Mouse (Mus musculus) limb, embryonic 14.5 days (tissue): Measurements from ENCODE around the gene Osbp2. TPM values are rescaled to one million over a fixed set of nuclear protein-coding genes. Genes with fewer than 3 reads are reported as not detected.

Experiments
- ATAC-seq: fragments of 200-750 bp; cut with Nextera tagmentation; 2 replicates; pipeline ENCODE4 v1.8.0; 2017; ENCODE audit warnings: low read depth, moderate number of reproducible peaks, moderate TSS enrichment; ENCODE audit not compliant: low FRiP score
- DNase-seq: peaks from one replicate; pipeline ENCODE4 v3.0.0-alpha.2; 2015; ENCODE audit warnings: low spot score
- H3K27ac ChIP-seq: fragments of 300-500 bp; sonication (generic); replicated peaks from 2 replicates; pipeline ENCODE4 v1.5.1; 2014; ENCODE audit warnings: low read depth, mild to moderate bottlenecking, low read length, moderate library complexity, mixed read lengths
- H3K27me3 ChIP-seq: fragments of 300-500 bp; sonication (generic); 2 replicates; pipeline ENCODE4 v1.6.1; 2014; ENCODE audit warnings: low read length, mixed read lengths; ENCODE audit not compliant: control insufficient read depth, insufficient read depth
- H3K36me3 ChIP-seq: fragments of 300-500 bp; sonication (generic); 2 replicates; pipeline ENCODE4 v1.6.1; 2014; ENCODE audit warnings: mild to moderate bottlenecking, low read length, moderate library complexity, mixed read lengths; ENCODE audit not compliant: control insufficient read depth, insufficient read depth
- H3K4me1 ChIP-seq: fragments of 300-500 bp; sonication (generic); 2 replicates; pipeline ENCODE4 v1.6.1; 2014; ENCODE audit warnings: antibody characterized with exemption, low read length, mixed read lengths; ENCODE audit not compliant: control insufficient read depth, insufficient read depth
- H3K4me2 ChIP-seq: fragments of 300-500 bp; sonication (generic); replicated peaks from 2 replicates; pipeline ENCODE4 v1.6.1; 2014; ENCODE audit warnings: low read depth, mild to moderate bottlenecking, low read length, moderate library complexity; ENCODE audit not compliant: severe bottlenecking
- H3K4me3 ChIP-seq: fragments of 300-500 bp; sonication (generic); replicated peaks from 2 replicates; pipeline ENCODE4 v1.5.1; 2014; ENCODE audit warnings: low read length
- H3K9ac ChIP-seq: fragments of 300-500 bp; sonication (generic); 2 replicates; pipeline ENCODE4 v1.6.1; 2014; ENCODE audit warnings: mild to moderate bottlenecking, low read depth, low read length, moderate library complexity; ENCODE audit not compliant: severe bottlenecking
- H3K9me3 ChIP-seq: fragments of 300-500 bp; sonication (generic); 2 replicates; pipeline ENCODE4 v1.6.1; 2016; ENCODE audit warnings: low read length; ENCODE audit not compliant: control insufficient read depth
- POLR2A ChIP-seq: fragments of 200-500 bp; IDR thresholded peaks from 2 replicates; pipeline ENCODE4 v1.8.0; 2012; ENCODE audit warnings: inconsistent platforms, mild to moderate bottlenecking, moderate library complexity, borderline replicate concordance; ENCODE audit not compliant: insufficient read depth, insufficient read length; ENCODE audit errors: extremely low read depth
- WGBS: fragments of 180-500 bp; shearing (Covaris S2); extraction: QIAGEN DNeasy Blood & Tissue Kit; methylation state at CpG from one replicate; pipeline ENCODE4 v1.1.7; 2014; 5-methylcytosine and 5-hydroxymethylcytosine counted together
- polyA plus RNA-seq, 2 experiments: library from polyadenylated mRNA; depleted of rRNA in 1 of 2; stranded (reverse) in 1 of 2; unstranded in 1 of 2; fragments of >200 nt; fragmentation: Nextera tagmentation in 1 of 2; extraction: Ambion mirVana in 1 of 2; gene quantifications; 2 replicates each; pipeline versions ENCODE4 v1.2.1 to v1.2.3; 2012 to 2014

Osbp2 gene
- polyA plus RNA-seq, 2 experiments = 0.77 to 1.5 TPM

GRCm38 (mm10) chr11:3722861-3723260 is 140.8 kb downstream of the Osbp2 start:
- TF ChIP-seq POLR2A = no peak
- no peak overlapping the region for H3K27ac ChIP-seq
- DNase-seq (no peak), ATAC-seq (no peak)
- H3K4me1 ChIP-seq = no peaks in the 10 kb centered on the region
- no peaks in the 10 kb centered on the region for H3K9me3 ChIP-seq
- 69% methylated on average over 3 of the region's 3 CpGs for WGBS
- H3K4me3 ChIP-seq = no peak overlapping the region
- H3K4me2 ChIP-seq = no peak overlapping the region
- H3K9ac ChIP-seq = no peak overlapping the region
- H3K36me3 ChIP-seq = no peaks in the 10 kb centered on the region
- H3K27me3 ChIP-seq = no peaks in the 10 kb centered on the region

DNA sequence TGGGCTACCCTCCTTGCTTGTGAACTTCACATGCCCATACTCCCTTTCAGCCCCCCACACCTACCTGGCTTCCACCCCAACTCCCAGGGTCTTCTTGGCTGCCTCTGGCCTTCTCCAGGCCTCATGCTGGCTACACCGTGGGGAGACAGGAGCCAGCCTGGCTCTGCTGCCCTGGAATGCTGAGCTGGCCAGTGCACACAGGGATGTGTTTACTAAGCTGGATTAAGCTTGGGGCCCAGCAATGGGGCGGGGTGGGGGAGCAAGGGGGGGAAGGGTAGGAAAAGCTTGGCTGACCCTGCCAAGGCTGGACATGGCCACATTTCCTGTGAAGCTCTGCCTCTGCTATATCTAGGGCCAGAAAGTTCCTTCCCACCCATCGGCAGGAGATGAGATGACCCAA is 141.7 kb downstream of the Osbp2 start:
- no peaks in the 10 kb centered on the region for H3K27me3 ChIP-seq
- H3K9ac ChIP-seq = no peak overlapping the region
- H3K27ac ChIP-seq = no peak overlapping the region
- no peak overlapping the region for H3K4me3 ChIP-seq
- H3K36me3 ChIP-seq = no peaks in the 10 kb centered on the region
- ATAC-seq = no peak
- WGBS = 56% methylated on average over 3 of the region's 3 CpGs
- no peaks in the 10 kb centered on the region for H3K4me1 ChIP-seq
- TF ChIP-seq POLR2A = no peak
- H3K9me3 ChIP-seq = no peaks in the 10 kb centered on the region
- no peak for DNase-seq
- no peak overlapping the region for H3K4me2 ChIP-seq

DNA sequence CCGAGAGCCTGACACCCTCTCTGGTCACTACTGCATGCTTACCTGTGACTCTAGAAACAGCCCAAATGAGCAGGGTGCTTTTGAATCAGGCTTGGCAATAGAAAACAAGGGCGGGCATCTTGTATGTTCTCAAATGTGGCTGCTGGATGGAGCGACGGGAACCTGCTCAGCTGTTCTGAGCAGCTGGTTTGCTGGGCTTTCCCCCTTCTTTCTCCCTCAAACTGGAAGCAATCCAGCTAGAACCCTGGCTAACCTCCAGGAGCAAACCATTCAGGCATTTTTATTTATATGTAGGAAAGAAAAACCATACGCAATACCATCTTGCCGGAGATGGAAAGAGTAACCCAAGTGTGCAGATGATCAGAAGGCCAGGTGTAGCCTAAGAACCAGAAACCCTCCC is 147.0 kb downstream of the Osbp2 start:
- DNase-seq = peak; percentile 57

DNA sequence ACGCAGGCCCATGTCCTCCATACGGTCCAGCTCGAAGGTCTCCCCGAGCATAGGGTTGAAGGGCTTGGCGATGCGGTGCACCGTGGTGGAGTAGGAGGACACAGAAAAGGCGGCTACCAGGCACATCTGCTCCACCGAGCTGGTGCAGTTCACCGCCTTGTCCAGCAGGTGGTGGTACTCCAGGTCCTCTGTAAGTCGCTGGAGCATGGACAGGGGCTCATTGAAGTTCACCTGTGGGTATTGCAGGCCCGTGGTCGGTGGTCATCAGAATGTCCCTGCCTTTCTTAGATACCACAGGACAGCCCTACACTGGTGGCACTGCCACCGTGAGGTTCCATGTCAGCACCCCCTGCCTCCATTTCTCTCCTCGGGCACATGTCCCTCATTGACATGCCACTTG is 149.2 kb downstream of the Osbp2 start:
- no peak overlapping the region for H3K4me3 ChIP-seq
- ATAC-seq (no peak), DNase-seq (peak; percentile 22)
- H3K4me1 ChIP-seq = no peaks in the 10 kb centered on the region
- H3K4me2 ChIP-seq = no peak overlapping the region
- H3K9ac ChIP-seq = no peak overlapping the region
- no peak for TF ChIP-seq POLR2A
- WGBS = 40% methylated on average over 15 of the region's 15 CpGs
- no peaks in the 10 kb centered on the region for H3K36me3 ChIP-seq
- H3K27me3 ChIP-seq = no peaks in the 10 kb centered on the region
- H3K27ac ChIP-seq = no peak overlapping the region
- H3K9me3 ChIP-seq = no peaks in the 10 kb centered on the region

More for the DNA sequence above, 147.0 kb downstream of the Osbp2 start:
- no peaks in the 10 kb centered on the region for H3K4me1 ChIP-seq
- H3K9ac ChIP-seq = no peak overlapping the region
- ATAC-seq = no peak
- no peaks in the 10 kb centered on the region for H3K27me3 ChIP-seq
- H3K4me2 ChIP-seq = no peak overlapping the region
- H3K36me3 ChIP-seq = no peaks in the 10 kb centered on the region
- no peak for TF ChIP-seq POLR2A
- no peak overlapping the region for H3K27ac ChIP-seq
- H3K4me3 ChIP-seq = no peak overlapping the region
- WGBS = 60% methylated on average over 6 of the region's 6 CpGs
- H3K9me3 ChIP-seq = no peaks in the 10 kb centered on the region

GRCm38 (mm10) chr11:3710203-3710602 is 153.5 kb downstream of the Osbp2 start:
- Histone ChIP-seq H3K27me3 (no peaks in the 10 kb centered on the region), H3K9ac (no peak overlapping the region), H3K36me3 (no peaks in the 10 kb centered on the region), H3K27ac (no peak overlapping the region), H3K4me2 (no peak overlapping the region), H3K9me3 (no peaks in the 10 kb centered on the region), H3K4me1 (no peaks in the 10 kb centered on the region), H3K4me3 (no peak overlapping the region)
- 75% methylated on average over 14 of the region's 14 CpGs for WGBS
- DNase-seq (no peak), ATAC-seq (no peak)
- TF ChIP-seq POLR2A = no peak

GRCm38 (mm10) chr11:3707057-3707456 is 156.6 kb downstream of the Osbp2 start:
- no peak overlapping the region for H3K4me2 ChIP-seq
- WGBS = 85% methylated on average over 8 of the region's 8 CpGs
- H3K36me3 ChIP-seq = no peaks in the 10 kb centered on the region
- no peak for ATAC-seq
- H3K27me3 ChIP-seq = no peaks in the 10 kb centered on the region
- no peaks in the 10 kb centered on the region for H3K9me3 ChIP-seq
- H3K27ac ChIP-seq = no peak overlapping the region
- no peak for DNase-seq
- no peak overlapping the region for H3K9ac ChIP-seq
- peaks cover 6% of the 10 kb centered on the region; the same call in 1 of the 2 replicates for H3K4me1 ChIP-seq
- no peak for TF ChIP-seq POLR2A
- no peak overlapping the region for H3K4me3 ChIP-seq
